Mouse (Mus musculus) kidney, adult 9 months (tissue): Measurements from ENCODE around the gene Apbb2.

ENCODE experiments used
- DNase-seq: peaks from one replicate; pipeline ENCODE4 v3.0.0; 2022

Gene Apbb2

GRCm38 (mm10) chr5:66327949-66328726, 290.4 kb downstream of the Apbb2 start:
- no peak for DNase-seq

DNA sequence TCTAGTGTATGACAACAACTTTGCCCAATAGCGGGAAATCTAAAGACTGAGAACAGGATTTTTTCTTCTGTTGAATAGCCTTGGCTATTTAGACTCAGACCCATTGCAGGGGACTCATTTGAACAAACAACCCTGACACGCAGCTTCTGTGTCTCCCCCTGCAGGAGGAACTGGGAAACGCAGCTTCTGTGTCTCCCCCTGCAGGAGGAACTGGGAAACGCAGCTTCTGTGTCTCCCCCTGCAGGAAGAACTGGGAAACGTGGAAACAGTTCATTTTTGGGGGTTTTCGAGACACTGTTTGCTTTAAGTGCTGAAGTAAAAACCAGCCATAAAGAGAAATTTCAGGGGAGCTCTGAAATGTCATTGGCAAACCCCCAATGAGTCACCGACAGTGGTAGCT, 292.2 kb downstream of the Apbb2 start:
- no peak for DNase-seq

DNA sequence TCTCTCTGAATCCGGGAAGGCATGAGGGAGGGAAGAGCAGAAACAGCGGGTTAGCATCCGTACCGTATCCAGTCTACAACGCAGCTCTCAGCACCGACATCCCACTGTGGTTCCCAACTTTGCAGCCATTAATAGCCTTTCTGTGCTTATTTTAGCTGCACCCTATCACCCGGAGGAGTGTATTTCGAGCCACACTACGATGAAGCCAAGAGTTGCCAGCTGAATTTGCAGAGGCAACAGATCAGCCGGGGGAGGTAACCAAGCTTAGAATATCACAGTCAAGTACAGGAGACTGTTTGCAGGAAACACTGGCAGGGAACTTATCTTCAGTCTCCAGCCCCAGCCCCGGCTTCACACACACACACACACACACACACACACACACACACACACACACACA, 295.0 kb downstream of the Apbb2 start:
- DNase-seq = no peak

GRCm38 (mm10) chr5:66323131-66323530, 295.5 kb downstream of the Apbb2 start:
- no peak for DNase-seq

DNA sequence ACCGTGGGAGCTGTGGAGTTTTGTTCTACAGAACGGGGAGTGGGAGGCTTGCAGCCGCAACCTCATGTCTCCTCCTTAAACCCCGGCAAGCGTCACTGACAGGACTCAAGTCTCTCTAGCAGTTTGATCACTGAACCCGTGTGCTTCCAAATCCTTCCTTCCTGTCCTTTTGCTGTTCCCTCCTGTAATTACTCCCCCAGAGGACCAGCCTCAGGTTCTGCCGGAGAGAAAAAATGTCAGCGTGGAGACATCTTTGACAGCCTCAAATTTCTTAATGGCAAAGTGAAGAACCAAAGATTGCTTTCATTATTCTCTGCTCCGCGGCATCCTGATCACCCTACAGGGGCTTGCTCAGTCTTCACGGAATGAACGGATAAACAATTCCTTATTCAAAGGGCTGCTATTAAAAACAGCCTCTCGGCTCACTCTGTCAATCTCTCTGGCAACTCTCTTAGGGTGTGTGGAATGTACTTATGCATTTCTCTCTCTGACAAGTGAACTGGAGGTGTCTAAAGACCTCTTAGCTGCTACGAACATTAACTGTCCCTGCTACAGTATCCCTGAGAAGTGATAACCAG, 298.7 kb downstream of the Apbb2 start:
- DNase-seq = no peak

- peak; percentile 70 for DNase-seq
Measured at GRCm38 (mm10) chr5:66319341-66319740, 299.2 kb downstream of the Apbb2 start.

DNA sequence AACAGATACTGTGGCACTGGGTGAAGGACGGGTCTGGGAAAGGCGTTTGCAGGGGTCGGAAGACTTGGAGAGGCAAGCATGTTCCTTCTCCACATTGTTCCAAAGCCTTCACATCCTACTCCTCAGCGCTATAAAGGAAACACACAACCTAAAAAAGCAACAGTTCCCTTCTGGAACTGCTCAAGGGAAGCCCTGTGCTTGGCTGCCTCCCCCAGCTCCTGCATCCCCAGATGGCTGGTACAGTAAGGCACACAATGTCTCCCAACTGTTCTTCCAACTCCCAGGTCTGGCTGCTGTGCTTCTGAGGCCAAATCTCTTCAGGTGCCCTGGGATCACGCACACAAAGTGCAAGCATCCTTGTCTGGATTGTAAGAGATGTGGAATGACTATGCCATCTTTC, 302.8 kb downstream of the Apbb2 start:
- DNase-seq = no peak

DNA sequence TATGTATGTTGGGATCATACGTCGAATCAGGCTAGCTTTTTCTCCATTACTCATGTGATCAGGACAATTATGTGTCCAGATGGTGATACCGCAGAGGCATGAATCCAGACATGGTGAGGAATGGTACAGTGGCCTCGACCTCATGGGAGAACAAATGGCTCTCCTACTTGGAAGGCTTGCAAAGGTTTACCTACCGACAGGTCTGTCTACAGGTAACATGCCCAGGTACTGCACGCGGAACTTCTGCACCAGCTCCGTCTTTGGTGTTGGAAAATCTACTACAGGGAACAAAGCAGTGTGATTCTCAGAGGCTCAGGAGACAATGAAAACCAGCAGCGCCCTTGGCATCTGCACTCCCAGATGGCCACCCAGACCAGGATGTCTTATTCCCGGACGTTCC, 307.8 kb downstream of the Apbb2 start:
- no peak for DNase-seq

DNA sequence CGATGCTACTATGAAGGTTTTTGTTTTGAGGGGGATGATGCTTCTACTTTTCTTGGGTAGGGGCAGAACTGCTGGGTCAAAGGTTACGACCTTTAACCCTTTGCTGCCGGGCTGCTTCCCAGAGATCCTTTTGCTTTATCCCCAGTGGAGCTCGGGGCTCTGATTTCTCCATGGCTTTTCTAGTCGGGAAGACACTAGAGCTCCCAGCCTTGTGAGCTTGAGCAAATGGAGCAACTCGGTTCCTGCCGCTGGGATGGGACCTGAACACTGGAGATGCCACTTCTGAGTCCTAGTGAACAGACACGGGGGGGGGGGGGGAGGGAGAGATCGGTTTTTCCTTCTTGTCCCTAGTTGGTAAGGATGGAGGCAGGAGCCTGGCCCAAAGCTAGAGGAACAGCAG, 308.3 kb downstream of the Apbb2 start:
- no peak for DNase-seq

- no peak for DNase-seq
Measured at GRCm38 (mm10) chr5:66305511-66305910, 313.1 kb downstream of the Apbb2 start.

DNA sequence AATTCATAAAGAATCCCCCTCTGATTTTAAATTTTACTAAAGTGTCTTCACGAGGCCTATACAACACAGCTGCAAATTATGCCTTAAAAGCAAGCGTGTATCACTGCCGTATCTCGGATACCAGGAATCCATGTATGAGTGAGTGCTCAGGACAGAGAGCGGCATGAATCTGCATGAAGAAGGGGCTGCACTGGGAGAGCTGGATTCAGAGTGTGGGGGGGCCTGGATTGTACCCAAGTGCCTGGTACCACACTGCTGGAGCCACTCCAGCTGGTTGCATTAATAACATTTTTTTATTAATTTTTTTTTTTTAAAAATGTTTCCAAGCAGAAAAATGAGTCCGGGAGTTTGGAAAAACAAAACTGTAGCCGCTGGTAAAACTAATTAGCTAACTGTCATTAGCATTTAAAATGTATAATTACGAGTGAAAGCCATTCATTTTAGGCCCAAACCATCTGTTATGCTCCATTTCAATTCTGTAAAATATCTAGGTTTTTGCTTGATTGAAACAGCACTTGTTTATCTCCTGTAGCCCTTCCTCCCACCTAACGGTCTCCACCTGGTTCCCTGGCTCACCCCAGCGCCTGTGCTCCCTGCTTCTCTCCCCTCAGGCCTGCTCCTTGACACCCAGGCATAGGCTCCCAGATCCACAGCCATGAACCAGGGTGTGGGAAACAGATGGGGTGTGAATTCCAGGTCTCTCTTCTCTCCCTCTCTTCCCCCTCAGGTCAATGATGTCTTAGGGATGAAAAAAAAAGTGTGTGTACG, 314.1 kb downstream of the Apbb2 start:
- no peak for DNase-seq

DNA sequence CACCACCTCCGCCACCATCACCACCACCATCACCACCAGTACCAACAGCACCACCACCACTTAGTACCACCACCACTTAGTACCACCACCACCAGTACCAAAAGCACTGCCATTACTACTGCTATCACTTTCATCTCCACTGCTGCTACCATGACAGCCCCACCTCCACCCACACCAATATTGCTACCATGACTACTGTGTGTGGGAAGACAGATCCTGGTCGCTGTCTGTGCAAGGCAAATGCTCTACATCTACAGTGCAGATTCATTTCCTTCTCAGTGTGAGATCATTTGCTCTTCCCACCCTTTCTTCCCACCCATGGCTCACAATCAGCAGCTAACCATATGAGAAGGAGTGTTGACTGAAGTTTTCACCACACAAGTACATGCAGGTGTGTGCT, 315.7 kb downstream of the Apbb2 start:
- DNase-seq = no peak

GRCm38 (mm10) chr5:66302085-66302815, 316.3 kb downstream of the Apbb2 start:
- no peak for DNase-seq

DNA sequence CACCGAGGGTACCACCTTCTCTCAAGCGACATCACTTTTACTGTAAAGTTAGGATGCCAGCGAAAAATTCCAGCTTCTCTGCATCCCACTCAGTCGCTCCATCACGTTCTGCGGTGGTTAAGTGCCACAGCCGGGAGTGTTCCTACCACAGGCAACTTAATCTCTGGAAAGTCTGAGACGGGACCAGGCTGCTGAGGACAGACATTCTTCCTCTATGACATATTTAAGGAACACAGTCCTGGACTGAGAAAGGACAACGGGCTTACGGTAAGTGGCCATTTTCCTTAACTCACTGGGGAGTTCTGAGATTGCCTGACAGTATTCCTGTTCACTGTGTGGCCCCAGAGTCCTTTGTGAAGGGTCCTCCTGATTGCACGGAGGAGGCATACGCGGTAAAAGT, 318.0 kb downstream of the Apbb2 start:
- no peak for DNase-seq

DNA sequence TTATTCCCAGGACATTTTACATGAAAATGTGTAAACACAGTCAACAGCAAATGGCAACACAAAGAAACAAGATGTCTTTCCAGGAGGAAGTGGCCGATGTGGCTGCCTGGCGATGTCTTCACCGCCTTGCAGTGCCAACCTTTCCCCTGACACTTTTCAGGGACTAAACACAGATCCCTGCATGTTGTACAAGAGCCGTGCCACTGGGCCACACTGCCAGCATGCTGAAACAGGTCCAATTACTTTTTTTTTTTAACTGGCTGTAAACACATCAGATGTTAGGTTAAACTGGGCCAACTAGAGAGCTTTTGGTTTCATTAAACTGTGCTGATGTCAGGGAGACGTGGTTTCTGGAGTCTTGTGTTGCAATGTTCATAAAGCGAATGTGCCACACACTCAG, 319.7 kb downstream of the Apbb2 start:
- no peak for DNase-seq

DNA sequence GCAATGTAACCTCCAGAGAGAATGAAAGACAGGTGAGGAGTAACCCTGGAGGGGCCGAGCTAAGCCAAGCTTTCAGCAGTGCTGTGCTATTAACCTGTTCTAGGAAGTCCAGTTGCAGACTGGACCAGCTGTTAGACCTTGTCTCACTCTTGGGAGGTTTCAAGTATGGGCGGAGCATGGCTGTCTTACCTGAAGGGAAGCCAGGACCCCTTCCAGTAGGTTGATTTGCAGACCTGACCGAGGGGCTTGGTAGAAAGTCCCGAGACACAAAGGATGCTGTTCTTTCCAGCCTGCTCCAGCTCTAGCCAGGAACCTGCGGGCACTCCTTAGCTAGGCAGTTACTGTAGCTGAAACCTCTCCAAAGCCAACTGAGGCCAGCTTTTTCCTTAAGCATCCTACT, 322.5 kb downstream of the Apbb2 start:
- no peak for DNase-seq

GRCm38 (mm10) chr5:66294952-66295351, 323.6 kb downstream of the Apbb2 start:
- no peak for DNase-seq

GRCm38 (mm10) chr5:66294106-66294625, 324.4 kb downstream of the Apbb2 start:
- no peak for DNase-seq

DNA sequence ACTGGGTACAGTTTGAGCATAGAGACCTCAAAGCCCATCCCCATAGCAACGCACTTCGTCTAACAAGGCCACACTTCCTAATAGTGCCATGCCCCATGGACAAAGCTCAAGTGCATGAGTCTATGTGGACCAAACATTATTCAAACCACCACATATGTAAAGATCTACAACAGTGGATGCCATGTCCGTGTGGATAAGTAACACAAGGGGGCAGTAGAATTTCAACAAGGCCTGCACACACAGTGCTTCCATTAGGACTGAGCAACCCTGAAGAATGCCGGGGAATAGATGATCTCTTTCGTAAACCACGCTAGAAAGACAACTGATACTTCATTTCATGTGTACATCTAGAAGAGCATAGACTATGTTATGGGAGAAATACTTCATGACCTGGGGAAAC, 337.8 kb downstream of the Apbb2 start:
- DNase-seq = peak; percentile 18

GRCm38 (mm10) chr5:66279650-66280049, 338.9 kb downstream of the Apbb2 start:
- no peak for DNase-seq

GRCm38 (mm10) chr5:66274417-66274816, 344.2 kb downstream of the Apbb2 start:
- no peak for DNase-seq

DNA sequence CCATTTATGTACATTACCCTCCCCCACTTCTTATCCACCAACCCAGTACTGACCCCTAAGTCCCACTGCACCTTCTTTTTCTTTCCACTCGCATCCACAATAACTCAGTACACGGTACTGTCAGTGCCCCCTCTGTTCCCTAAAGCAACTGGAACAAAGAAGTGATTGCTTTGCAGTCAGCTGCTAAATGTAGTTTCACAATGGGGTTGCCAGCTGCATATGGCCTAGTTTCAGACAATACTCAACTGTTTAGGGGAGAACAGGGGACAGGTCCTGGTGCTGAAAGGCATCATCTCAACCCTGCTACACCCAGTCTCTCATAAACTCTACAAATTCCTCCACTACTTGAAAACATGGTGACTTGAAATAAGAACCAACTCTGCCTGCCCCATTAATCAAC, 347.4 kb downstream of the Apbb2 start:
- DNase-seq = no peak

DNA sequence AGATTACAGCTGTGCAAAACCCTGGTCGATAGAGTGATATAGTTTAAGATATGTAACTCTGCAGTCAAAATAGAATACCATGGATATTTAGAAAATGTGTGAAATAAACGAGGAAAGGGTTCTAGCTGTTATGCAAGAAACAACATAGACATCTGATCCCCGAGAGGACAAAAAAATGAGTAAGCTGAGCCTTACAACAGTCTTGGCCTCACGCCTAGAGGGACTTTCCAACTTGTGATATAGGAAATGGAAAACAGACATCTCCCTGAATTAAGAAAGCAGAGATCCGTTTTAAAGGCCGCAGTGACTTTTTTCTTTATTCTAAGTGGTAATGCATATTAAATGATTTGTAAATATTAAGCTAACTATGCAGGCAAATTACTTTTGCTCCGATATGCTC, 349.0 kb downstream of the Apbb2 start:
- DNase-seq = no peak
